Mouse (Mus musculus): Measurements from ENCODE around the gene B430305J03Rik.

B430305J03Rik gene

GRCm38 (mm10) chr3:61365779-61366373 is at the start of gene B430305J03Rik:
B430305J03Rik (minus strand) TSS chr3:61365951.
- peak; percentile 52 for DNase-seq

DNA sequence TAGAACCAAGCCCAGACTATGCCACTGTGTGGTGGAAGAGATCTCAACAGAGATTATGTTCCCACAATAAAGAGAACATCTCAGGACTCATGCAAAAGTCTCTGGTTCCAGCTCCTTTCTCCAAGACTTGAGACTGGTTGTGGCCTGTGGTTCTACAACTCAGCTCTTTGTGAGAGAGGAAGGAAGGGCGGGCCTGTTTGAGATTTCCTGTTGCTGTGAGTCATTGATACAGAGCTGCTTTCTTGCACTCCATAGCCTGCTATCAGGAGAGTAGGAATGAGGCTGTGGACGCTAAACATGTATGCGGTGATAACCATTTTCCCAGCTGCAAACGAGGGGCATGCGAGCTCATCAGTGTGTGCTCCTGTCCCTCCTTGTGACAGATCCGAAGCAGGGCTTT is 43.9 kb upstream of the B430305J03Rik start:
- peak; percentile 5 for DNase-seq

DNA sequence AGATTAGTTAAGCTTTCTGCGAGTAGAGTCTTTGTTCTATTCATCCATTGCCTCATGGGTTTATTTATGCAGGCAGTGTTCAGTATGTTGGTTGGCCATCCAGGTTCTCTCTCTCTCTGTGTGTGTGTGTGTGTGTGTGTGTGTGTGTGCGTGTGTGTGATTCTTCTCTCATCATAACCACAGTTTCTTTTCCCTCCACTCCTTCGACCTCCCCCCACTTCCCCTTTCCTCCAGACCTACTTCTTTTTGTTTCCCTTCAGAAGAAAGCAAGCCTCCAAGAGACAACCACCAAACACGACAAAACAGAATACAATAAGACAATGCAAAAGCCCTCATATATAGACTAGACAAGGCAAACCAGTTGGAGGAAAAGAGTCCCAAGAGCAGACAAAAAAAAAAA is 41.2 kb upstream of the B430305J03Rik start:
- peak; percentile 4 for DNase-seq

DNA sequence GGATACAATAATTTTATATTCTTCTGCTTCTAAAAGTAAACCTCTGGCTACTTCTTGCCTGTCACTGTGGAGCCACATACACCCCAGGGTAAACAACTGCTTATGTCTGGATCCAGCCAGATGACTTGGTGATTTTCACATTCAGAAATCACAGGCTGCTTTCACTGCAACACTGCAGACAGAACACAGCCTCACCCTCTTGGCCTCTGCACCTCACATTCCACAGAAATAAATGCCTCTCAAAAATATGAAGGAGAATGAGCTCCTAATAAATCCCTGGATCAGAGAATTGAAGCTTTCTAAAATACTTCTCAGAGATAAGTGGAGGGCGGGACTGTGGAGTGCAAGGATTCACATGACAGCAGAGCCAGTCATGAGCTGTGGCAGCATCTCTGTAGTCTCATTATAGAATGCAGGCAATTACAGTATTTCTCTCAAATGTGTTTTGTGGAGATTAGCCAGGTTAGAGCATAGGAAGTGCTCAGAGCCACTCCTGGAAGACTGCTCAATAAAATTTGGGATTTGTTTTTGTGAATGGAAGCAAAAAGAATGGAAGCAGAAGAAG is 35.2 kb upstream of the B430305J03Rik start:
- DNase-seq: no peak

DNA sequence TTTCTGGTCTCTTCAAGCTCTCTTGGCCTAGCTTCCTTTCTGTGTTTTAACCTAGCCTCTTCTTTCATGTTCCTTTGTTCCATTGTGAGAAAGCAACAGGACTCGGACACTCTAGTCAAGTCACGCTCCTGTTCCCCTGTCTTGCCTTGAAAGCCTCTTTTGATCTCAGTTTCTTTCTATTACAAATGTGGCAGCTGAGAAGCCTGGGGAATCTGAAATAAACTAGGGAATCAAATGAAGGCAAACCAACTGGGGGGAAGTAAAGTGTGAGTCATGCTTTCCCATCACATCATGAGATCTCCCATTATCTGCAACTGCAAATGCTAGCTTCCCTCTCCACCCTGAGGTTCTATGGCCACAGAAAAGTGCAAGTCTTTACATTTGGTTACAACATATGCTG is 31.0 kb upstream of the B430305J03Rik start:
- no peak for DNase-seq

- DNase-seq: no peak
Observed at GRCm38 (mm10) chr3:61395382-61395781, 29.6 kb upstream of the B430305J03Rik start.

DNA sequence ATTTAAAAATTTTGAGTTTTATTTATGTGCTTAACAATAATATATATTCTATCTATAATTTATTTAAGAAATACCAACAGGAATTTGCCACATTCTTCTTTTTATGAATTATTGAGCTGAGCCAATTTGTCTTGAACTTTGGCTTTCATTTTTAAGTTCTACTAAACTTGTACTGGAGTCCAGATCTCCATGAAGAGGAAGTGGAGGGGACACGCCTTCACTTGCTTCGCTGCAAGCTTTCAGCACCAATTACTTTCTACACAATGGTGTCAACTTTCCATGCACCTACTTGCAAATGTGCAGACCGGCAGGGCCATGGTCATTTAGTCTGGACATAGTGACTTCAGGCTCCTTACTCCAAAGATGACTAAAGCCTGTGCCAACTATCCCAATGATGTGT is 27.8 kb upstream of the B430305J03Rik start:
- no peak for DNase-seq

GRCm38 (mm10) chr3:61392881-61393280 is 27.1 kb upstream of the B430305J03Rik start:
- no peak for DNase-seq

DNA sequence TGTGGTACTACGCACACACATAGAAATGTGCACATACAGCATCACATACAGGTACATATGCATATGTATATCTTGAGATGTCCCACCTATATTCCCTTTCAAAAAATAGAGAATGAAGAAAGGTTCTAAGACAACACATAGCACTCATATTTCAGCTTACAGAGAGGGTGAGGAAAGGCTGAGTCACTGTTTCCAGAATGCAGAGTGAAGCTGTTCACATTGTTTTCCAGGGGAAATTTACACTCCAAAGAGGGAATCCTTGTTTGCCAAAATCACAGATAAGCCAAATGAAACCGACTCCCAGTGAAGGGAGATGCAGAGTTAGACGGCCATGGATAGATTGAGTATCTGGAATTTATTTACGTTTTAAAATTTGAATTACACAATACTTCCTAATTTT is 25.8 kb upstream of the B430305J03Rik start:
- DNase-seq: no peak

- DNase-seq: no peak
Observed at GRCm38 (mm10) chr3:61386368-61386767, 20.6 kb upstream of the B430305J03Rik start.

GRCm38 (mm10) chr3:61376001-61376400 is 10.2 kb upstream of the B430305J03Rik start:
- DNase-seq: no peak

DNA sequence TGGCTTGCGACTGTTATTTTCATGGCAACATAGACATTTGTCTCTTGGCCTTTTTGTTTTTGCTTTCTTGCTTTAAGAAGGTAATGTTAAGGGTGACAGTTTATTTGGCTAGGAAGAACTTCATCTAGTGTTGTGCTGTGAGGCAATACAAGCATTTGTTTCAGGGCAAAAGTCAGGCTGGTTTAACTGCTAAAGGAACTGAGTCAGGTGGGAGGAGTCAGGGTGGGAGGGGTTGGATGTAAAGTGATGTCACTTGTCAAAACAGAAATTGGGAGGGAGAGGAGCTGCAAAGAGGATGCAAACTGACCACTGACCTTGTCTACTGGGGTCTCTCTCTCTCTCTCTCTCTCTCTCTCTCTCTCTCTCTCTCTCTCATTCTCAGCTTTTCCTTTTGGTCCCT is 2.7 kb upstream of the B430305J03Rik start:
- peak; percentile 17 for DNase-seq

- peak; percentile 51 for DNase-seq
Observed at GRCm38 (mm10) chr3:61364978-61365778, 573 bp downstream of the B430305J03Rik start.

GRCm38 (mm10) chr3:61364661-61364977 is 1.1 kb downstream of the B430305J03Rik start:
- DNase-seq: no peak

DNA sequence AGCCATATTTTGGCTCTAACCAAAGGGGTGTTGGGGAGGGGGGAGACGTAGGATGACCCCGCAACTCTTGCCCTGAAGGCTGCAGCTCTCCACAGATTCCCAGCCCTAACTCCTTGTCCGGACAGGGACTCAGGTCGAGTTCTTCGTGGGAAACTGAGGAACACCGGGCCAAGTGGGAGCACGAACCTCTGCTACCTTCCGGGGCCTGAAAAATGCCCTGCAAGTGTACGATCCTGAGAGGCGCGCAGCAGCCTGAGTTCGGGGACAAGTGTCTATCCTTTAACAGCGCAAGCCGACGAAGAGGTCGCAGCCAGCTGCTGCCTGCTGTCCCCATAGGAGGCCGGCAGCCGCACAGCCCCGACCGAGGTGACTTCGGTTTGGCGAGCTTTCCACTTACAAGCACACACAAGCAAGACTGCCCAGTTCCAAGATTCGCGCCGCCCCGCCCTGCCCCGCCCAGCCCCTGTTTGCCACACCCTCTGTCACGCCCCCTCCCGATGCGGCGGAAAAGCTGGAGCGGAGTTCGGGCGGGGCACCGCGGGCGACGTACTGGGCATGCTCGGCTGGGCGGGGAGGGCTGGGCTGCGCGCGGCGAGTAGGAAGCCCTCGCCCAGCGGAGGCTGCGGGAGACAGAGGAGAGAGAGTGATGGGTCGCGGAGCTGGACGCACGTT is 1.6 kb downstream of the B430305J03Rik start:
- DNase-seq: peak; percentile 96

- DNase-seq: peak; percentile 89
Observed at GRCm38 (mm10) chr3:61363161-61363988, 2.4 kb downstream of the B430305J03Rik start.

- no peak for DNase-seq
Observed at GRCm38 (mm10) chr3:61362821-61363160, 3.0 kb downstream of the B430305J03Rik start.

GRCm38 (mm10) chr3:61361338-61361737 is 4.4 kb downstream of the B430305J03Rik start, which contains the start of gene Rap2b:
Rap2b (plus strand) TSS chr3:61361638.
- DNase-seq: no peak

DNA sequence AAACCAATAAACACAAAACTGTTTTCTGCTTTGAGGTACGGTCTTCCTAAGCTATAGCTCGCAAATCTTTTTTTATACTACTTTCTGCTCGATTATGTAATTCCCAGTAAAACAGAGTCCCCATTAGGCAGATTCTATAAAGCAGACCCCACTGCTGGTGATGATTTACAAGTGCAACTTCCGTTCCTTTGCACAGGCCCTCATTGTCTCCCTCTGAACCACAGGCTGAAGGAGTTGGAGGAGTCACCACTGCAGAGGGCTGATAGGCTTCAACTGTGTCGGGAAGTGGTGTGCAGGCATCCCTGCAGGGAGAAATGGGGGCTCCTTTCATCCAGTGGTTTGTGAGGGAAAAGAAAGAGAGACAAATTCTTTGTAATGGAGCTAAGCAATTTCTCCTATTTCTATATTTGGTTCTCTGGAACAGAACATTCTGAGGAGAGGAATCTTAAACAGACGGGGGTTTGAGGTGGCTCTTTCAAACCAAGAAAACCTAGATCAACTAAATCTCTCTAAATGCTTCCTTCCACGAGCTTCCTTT is 6.9 kb downstream of the B430305J03Rik start:
- DNase-seq: no peak

DNA sequence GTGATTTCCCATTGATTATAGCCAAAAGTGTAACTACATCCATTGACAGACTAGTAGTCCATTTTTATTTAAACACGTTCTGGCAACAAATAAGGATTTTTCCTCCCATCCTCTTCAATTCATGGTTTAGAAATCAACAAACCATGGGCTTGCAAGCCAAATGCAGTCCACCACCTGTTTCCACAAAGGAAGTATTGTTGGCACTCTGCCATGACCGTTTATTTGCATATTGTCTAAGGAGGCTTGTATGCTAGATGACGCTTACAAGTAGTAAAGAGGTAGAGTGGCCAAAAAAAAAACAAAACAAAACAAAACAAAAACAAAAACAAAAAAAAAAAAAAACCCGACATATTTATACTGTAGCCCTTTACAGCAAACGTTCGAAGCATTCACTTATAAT is 7.6 kb downstream of the B430305J03Rik start:
- DNase-seq: no peak

DNA sequence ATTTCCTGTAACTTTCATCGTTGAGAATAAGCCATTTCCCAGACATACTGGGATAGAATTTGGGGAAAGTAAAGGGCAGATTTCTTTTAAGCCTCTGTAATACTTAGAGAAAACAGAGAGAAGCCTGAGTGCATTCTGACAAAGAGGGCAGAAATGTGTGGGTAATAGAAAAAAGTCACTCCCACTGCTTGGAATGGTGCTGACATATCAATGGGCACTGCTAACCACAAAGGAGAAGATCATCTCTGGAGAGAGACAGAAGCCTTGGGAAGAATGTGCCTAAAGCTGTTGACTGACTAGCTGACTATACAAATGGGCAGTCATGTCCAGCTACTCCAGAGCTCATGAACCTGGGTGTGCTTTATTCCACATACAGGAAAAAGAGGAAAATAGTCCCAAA is 10.3 kb downstream of the B430305J03Rik start:
- DNase-seq: no peak

GRCm38 (mm10) chr3:61349433-61349832 is 16.3 kb downstream of the B430305J03Rik start:
- DNase-seq: no peak

All from thymus, postnatal 14 days (tissue).